Mouse (Mus musculus): ENCODE results near the gene Lonp2. TPM values are rescaled to one million over a fixed set of nuclear protein-coding genes. Genes with fewer than 3 reads are reported as not detected.

Gene Lonp2
- polyA plus RNA-seq, 1 experiment from 2014 or later: 67.9 TPM

- no peak for TF ChIP-seq CTCF (IDR thresholded peaks at IDR 0.05; ENCODE audit: low read depth)
- ATAC-seq (replicated peaks; ENCODE audit: low FRiP score, low read depth) (no peak), DNase-seq (ENCODE audit: low spot score) (no peak)
- H3K27me3 ChIP-seq (ENCODE audit: insufficient read depth, low read length): no peaks in the 10 kb centered on the region
- H3K9me3 ChIP-seq (replicated peaks; ENCODE audit: low read length): no peaks in the 10 kb centered on the region
- H3K4me1 ChIP-seq (replicated peaks; ENCODE audit: insufficient read depth, low read length): no peaks in the 10 kb centered on the region
- no peak overlapping the region for H3K4me3 ChIP-seq (replicated peaks; ENCODE audit: low read depth, low read length)
- H3K4me2 ChIP-seq (ENCODE audit: low read length): no peak overlapping the region
- H3K36me3 ChIP-seq (ENCODE audit: insufficient read depth, low read length): no peaks in the 10 kb centered on the region
- H3K9ac ChIP-seq (ENCODE audit: low read depth, low read length): no peak overlapping the region
- no peak overlapping the region for H3K27ac ChIP-seq
- 73% methylated on average over 2 of the region's 2 CpGs for WGBS
These were observed 10.0 kb upstream of the Lonp2 start for GRCm38 (mm10) chr8:86613798-86614197.

- Histone ChIP-seq H3K4me1 (replicated peaks; ENCODE audit: insufficient read depth, low read length) (no peaks in the 10 kb centered on the region), H3K9ac (ENCODE audit: low read depth, low read length) (no peak overlapping the region), H3K9me3 (replicated peaks; ENCODE audit: low read length) (no peaks in the 10 kb centered on the region), H3K4me2 (ENCODE audit: low read length) (no peak overlapping the region), H3K4me3 (replicated peaks; ENCODE audit: low read depth, low read length) (no peak overlapping the region), H3K36me3 (ENCODE audit: insufficient read depth, low read length) (no peaks in the 10 kb centered on the region), H3K27me3 (ENCODE audit: insufficient read depth, low read length) (no peaks in the 10 kb centered on the region), H3K27ac (no peak overlapping the region)
- DNase-seq (ENCODE audit: low spot score) (no peak), ATAC-seq (replicated peaks; ENCODE audit: low FRiP score, low read depth) (no peak)
- WGBS: 88% methylated on average over 6 of the region's 6 CpGs
- no peak for TF ChIP-seq CTCF (IDR thresholded peaks at IDR 0.05; ENCODE audit: low read depth)
These were observed 8.6 kb upstream of the Lonp2 start for GRCm38 (mm10) chr8:86615095-86615769.

GRCm38 (mm10) chr8:86617759-86618387 lies 6.0 kb upstream of the Lonp2 start:
- DNase-seq (ENCODE audit: low spot score) (no peak), ATAC-seq (replicated peaks; ENCODE audit: low FRiP score, low read depth) (no peak)
- TF ChIP-seq CTCF (IDR thresholded peaks at IDR 0.05; ENCODE audit: low read depth): no peak
- Histone ChIP-seq H3K9ac (ENCODE audit: low read depth, low read length) (no peak overlapping the region), H3K36me3 (ENCODE audit: insufficient read depth, low read length) (no peaks in the 10 kb centered on the region), H3K27me3 (ENCODE audit: insufficient read depth, low read length) (no peaks in the 10 kb centered on the region), H3K4me1 (replicated peaks; ENCODE audit: insufficient read depth, low read length) (no peaks in the 10 kb centered on the region), H3K4me2 (ENCODE audit: low read length) (no peak overlapping the region), H3K4me3 (replicated peaks; ENCODE audit: low read depth, low read length) (no peak overlapping the region), H3K9me3 (replicated peaks; ENCODE audit: low read length) (no peaks in the 10 kb centered on the region), H3K27ac (no peak overlapping the region)
- 82% methylated on average over 7 of the region's 7 CpGs for WGBS

GRCm38 (mm10) chr8:86623551-86623910 lies 312 bp upstream of the Lonp2 start:
- H3K27ac ChIP-seq: peak overlapping the region; percentile 50; the same call in 1 of the 2 replicates
- H3K4me2 ChIP-seq (ENCODE audit: low read length): peak overlapping the region; percentile 89
- H3K9ac ChIP-seq (ENCODE audit: low read depth, low read length): peak overlapping the region; percentile 61
- H3K4me3 ChIP-seq (replicated peaks; ENCODE audit: low read depth, low read length): peak overlapping the region; percentile 85
- under 1% methylated on average over 14 of the region's 14 CpGs for WGBS
- H3K36me3 ChIP-seq (ENCODE audit: insufficient read depth, low read length): no peaks in the 10 kb centered on the region
- no peaks in the 10 kb centered on the region for H3K9me3 ChIP-seq (replicated peaks; ENCODE audit: low read length)
- no peaks in the 10 kb centered on the region for H3K27me3 ChIP-seq (ENCODE audit: insufficient read depth, low read length)
- DNase-seq (ENCODE audit: low spot score) (no peak), ATAC-seq (replicated peaks; ENCODE audit: low FRiP score, low read depth) (peak; percentile 75)
- H3K4me1 ChIP-seq (replicated peaks; ENCODE audit: insufficient read depth, low read length): peaks cover 4% of the 10 kb centered on the region; the same call in 1 of the 2 replicates
- TF ChIP-seq CTCF (IDR thresholded peaks at IDR 0.05; ENCODE audit: low read depth): no peak

- ATAC-seq (replicated peaks; ENCODE audit: low FRiP score, low read depth) (no peak), DNase-seq (ENCODE audit: low spot score) (no peak)
- Histone ChIP-seq H3K36me3 (ENCODE audit: insufficient read depth, low read length) (no peaks in the 10 kb centered on the region), H3K9me3 (replicated peaks; ENCODE audit: low read length) (no peaks in the 10 kb centered on the region), H3K27me3 (ENCODE audit: insufficient read depth, low read length) (no peaks in the 10 kb centered on the region), H3K4me1 (replicated peaks; ENCODE audit: insufficient read depth, low read length) (peaks cover 4% of the 10 kb centered on the region; the same call in 1 of the 2 replicates), H3K9ac (ENCODE audit: low read depth, low read length) (peak overlapping the region; percentile 50; the same call in 1 of the 2 replicates), H3K4me3 (replicated peaks; ENCODE audit: low read depth, low read length) (peak overlapping the region; percentile 85), H3K4me2 (ENCODE audit: low read length) (peak overlapping the region; percentile 89), H3K27ac (peak overlapping the region; percentile 54; the same call in 1 of the 2 replicates)
- 18% methylated on average over 7 of the region's 7 CpGs for WGBS
- TF ChIP-seq CTCF (IDR thresholded peaks at IDR 0.05; ENCODE audit: low read depth): no peak
These were observed 1.1 kb downstream of the Lonp2 start for GRCm38 (mm10) chr8:86624915-86625314.

DNA sequence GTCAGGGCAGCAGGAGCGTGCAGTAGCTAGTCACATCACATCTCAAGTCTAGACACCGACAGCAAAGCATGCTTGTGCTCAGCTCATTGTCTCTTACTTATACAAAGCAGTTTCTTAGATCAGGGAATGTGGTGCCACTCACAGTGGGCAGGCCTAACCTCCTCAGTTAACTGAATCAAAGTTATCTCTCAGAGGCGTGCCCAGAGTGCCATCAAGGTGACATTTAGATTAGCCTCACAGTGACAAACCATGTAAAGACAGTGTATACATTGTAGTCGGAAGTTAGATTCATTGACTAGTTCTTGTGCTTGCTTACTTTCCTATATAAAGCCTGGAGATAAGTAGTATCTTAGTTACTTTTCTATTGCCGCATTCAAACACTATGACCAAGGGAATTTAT lies 6.4 kb downstream of the Lonp2 start:
- H3K27ac ChIP-seq: no peak overlapping the region
- H3K9me3 ChIP-seq (replicated peaks; ENCODE audit: low read length): no peaks in the 10 kb centered on the region
- H3K36me3 ChIP-seq (ENCODE audit: insufficient read depth, low read length): peaks cover 9% of the 10 kb centered on the region; the same call in 1 of the 2 replicates
- H3K27me3 ChIP-seq (ENCODE audit: insufficient read depth, low read length): no peaks in the 10 kb centered on the region
- H3K4me3 ChIP-seq (replicated peaks; ENCODE audit: low read depth, low read length): no peak overlapping the region
- H3K4me2 ChIP-seq (ENCODE audit: low read length): no peak overlapping the region
- no peak for DNase-seq (ENCODE audit: low spot score)
- no peaks in the 10 kb centered on the region for H3K4me1 ChIP-seq (replicated peaks; ENCODE audit: insufficient read depth, low read length)
- no peak overlapping the region for H3K9ac ChIP-seq (ENCODE audit: low read depth, low read length)
- no peak for ATAC-seq (replicated peaks; ENCODE audit: low FRiP score, low read depth)
- WGBS: 92% methylated on average over 5 of the region's 5 CpGs
- no peak for TF ChIP-seq CTCF (IDR thresholded peaks at IDR 0.05; ENCODE audit: low read depth)
